Mouse (Mus musculus): ENCODE data around the gene Macf1.

DNA sequence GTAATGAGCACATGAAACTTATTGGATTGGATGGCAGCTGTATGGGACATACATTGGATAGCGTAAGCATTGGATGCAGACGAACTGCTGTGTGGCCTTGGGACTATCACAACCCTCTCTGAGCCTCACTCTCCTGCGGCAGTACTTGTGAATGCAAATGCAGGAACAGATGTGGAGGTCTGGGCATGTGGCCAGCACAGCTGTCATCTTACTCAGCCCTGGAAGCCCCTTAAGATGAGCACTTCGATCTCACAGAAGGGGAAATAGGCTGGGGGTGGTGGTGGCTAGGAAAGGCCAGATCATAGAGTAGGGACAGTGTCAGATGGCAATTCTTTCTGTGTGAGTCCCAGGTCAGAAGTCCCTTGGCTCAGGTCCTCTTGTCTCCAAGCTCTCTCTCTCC lies 346.5 kb downstream of the Macf1 start:
- TF ChIP-seq CTCF (IDR thresholded peaks at IDR 0.05; ENCODE audit: low read depth) = no peak
- TF ChIP-seq EP300 (optimal IDR thresholded peaks at IDR 0.05) = no peak

Data from stomach, postnatal 0 days (tissue).